Mouse (Mus musculus) spleen, adult 2 months (tissue): ENCODE data around the gene Sptlc2. TPM values are rescaled to one million over a fixed set of nuclear protein-coding genes. Genes with fewer than 3 reads are reported as not detected.

ENCODE experiments used
- DNase-seq, 2 experiments: peaks; one replicate each; pipeline versions ENCODE4 v3.0.0 to v3.0.0-alpha.2; 2012 to 2021; ENCODE audit warnings: low spot score in 2 of 2, low read depth in 1 of 2
- H3K27ac ChIP-seq: fragments of 200-500 bp; 2 replicates; pipeline ENCODE4 v1.5.1; 2012; ENCODE audit warnings: low read length, inconsistent platforms; ENCODE audit not compliant: insufficient read depth
- H3K27me3 ChIP-seq: fragments of 200-500 bp; 2 replicates; pipeline ENCODE4 v1.6.1; 2012; ENCODE audit warnings: mild to moderate bottlenecking, moderate library complexity, low read length, inconsistent platforms; ENCODE audit not compliant: control insufficient read depth, insufficient read depth
- H3K36me3 ChIP-seq: fragments of 200-500 bp; 2 replicates; pipeline ENCODE4 v1.6.1; 2012; ENCODE audit warnings: mild to moderate bottlenecking, low read length, inconsistent platforms; ENCODE audit not compliant: control insufficient read depth, insufficient read depth
- H3K4me1 ChIP-seq: fragments of 200-500 bp; 2 replicates; pipeline ENCODE4 v1.6.1; 2011; ENCODE audit warnings: inconsistent platforms; ENCODE audit not compliant: control insufficient read depth, insufficient read depth, insufficient read length
- H3K4me3 ChIP-seq: fragments of 200-500 bp; 2 replicates; pipeline ENCODE4 v1.5.1; 2011; ENCODE audit warnings: mild to moderate bottlenecking, inconsistent platforms; ENCODE audit not compliant: insufficient read depth, insufficient read length; ENCODE audit errors: extremely low read depth
- CTCF ChIP-seq: fragments of 200-500 bp; IDR thresholded peaks from 2 replicates; pipeline ENCODE4 v1.5.1; 2011; ENCODE audit warnings: mild to moderate bottlenecking, inconsistent platforms; ENCODE audit not compliant: insufficient read depth, insufficient read length, insufficient replicate concordance; ENCODE audit errors: extremely low read depth
- POLR2A ChIP-seq: fragments of 200-500 bp; IDR thresholded peaks from 2 replicates; pipeline ENCODE4 v1.6.1; 2011; ENCODE audit warnings: low read depth, low read length, inconsistent platforms
- WGBS: fragments of 180-500 bp; shearing (Covaris S2); methylation state at CpG from one replicate; pipeline ENCODE4 v1.1.7; 2018; 5-methylcytosine and 5-hydroxymethylcytosine counted together
- polyA plus RNA-seq: library from polyadenylated mRNA; depleted of rRNA; stranded (reverse); fragments of >200 nt; gene quantifications from 2 replicates; pipeline ENCODE4 v1.2.3, GENCODE M21; 2012

The Sptlc2 gene
- polyA plus RNA-seq, 1 experiment: 7.5 TPM

DNA sequence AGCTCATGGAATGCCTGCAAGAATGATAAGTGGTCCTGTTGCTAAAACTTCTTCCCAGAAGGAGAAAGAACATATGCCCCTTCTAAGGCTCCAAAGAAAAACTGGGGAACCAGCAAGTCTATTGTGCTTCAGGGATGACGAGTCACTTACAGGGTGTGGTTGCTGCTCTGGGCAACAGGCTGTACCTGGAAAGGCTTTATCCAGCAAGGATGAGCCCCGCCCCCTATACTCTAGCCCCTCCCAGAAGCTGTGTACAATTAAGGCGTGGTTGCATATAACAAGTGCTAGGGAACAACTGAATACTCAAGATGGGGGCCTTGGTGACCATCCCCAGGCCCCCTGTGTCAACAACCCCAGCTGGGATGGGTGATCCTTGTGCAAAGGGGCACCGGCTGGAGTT lies 21.0 kb upstream of the Sptlc2 start:
- 90% methylated on average over 4 of the region's 4 CpGs for WGBS
- no peak overlapping the region for H3K4me3 ChIP-seq
- DNase-seq: no peak
- H3K27ac ChIP-seq: no peak overlapping the region
- TF ChIP-seq CTCF (no peak), POLR2A (no peak)
- no peaks in the 10 kb centered on the region for H3K4me1 ChIP-seq
- no peaks in the 10 kb centered on the region for H3K36me3 ChIP-seq
- no peaks in the 10 kb centered on the region for H3K27me3 ChIP-seq

- TF ChIP-seq CTCF: no peak
- no peak for TF ChIP-seq POLR2A
- H3K27ac ChIP-seq: no peak overlapping the region
- no peak overlapping the region for H3K4me3 ChIP-seq
- no peaks in the 10 kb centered on the region for H3K27me3 ChIP-seq
- no peaks in the 10 kb centered on the region for H3K4me1 ChIP-seq
- no peaks in the 10 kb centered on the region for H3K36me3 ChIP-seq
- no peak for DNase-seq
- 13% methylated on average over 21 of the region's 21 CpGs for WGBS
Observed at GRCm38 (mm10) chr12:87407869-87408605, 19.9 kb upstream of the Sptlc2 start.

DNA sequence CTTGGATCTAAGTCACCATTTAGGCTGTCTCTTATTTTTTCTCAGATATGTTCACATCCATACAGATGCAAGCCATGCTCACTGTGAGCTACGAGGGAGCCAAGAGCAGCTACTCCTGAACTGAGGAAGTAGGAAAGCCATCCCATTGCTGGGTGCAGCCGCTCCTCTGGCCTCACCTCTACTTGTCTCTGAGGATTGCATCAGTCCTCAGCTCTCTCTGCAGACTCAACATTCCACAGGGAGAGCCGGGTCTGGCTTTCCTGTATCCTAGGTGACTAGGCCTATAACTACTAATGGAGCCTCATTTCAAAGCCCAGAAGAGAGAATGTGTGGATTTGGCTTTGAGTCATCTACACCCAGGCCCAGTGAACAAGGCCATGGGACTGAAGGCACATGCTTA lies 17.6 kb upstream of the Sptlc2 start:
- Histone ChIP-seq H3K36me3 (no peaks in the 10 kb centered on the region), H3K4me1 (no peaks in the 10 kb centered on the region), H3K4me3 (no peak overlapping the region), H3K27me3 (no peaks in the 10 kb centered on the region), H3K27ac (no peak overlapping the region)
- no peak for DNase-seq
- TF ChIP-seq POLR2A: no peak
- TF ChIP-seq CTCF: no peak
- WGBS: 78% methylated on average over 3 of the region's 3 CpGs

DNA sequence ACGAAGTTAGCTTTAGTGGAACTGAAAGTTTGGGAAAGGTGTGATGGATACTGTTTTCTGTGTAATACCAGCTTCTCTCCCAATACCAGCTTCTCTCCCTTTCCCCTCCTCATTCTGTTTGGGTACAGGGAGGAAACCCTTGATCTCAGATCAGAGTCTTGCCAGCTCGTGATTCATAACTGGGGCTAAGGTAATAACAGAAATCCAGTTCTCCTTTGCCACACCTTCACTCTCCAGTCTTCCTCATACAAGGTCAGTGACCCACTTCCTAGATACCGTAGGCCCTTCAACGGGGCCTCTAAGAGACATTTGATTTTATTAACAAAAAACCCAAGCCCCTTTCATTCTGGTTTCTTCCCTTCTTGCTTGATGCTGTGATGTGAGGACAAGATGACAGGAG lies 17.0 kb upstream of the Sptlc2 start:
- no peak for DNase-seq
- WGBS: 75% methylated on average over 4 of the region's 4 CpGs

GRCm38 (mm10) chr12:87401883-87402282 lies 13.7 kb upstream of the Sptlc2 start:
- H3K4me1 ChIP-seq: no peaks in the 10 kb centered on the region
- no peak overlapping the region for H3K27ac ChIP-seq
- TF ChIP-seq POLR2A (no peak), CTCF (no peak)
- H3K27me3 ChIP-seq: no peaks in the 10 kb centered on the region
- no peak overlapping the region for H3K4me3 ChIP-seq
- 82% methylated on average over 6 of the region's 6 CpGs for WGBS
- no peaks in the 10 kb centered on the region for H3K36me3 ChIP-seq
- DNase-seq: no peak

More for the DNA sequence above, 17.0 kb upstream of the Sptlc2 start:
- no peak for TF ChIP-seq POLR2A
- no peak for TF ChIP-seq CTCF
- Histone ChIP-seq H3K27me3 (no peaks in the 10 kb centered on the region), H3K27ac (no peak overlapping the region), H3K36me3 (no peaks in the 10 kb centered on the region), H3K4me1 (no peaks in the 10 kb centered on the region), H3K4me3 (no peak overlapping the region)

DNA sequence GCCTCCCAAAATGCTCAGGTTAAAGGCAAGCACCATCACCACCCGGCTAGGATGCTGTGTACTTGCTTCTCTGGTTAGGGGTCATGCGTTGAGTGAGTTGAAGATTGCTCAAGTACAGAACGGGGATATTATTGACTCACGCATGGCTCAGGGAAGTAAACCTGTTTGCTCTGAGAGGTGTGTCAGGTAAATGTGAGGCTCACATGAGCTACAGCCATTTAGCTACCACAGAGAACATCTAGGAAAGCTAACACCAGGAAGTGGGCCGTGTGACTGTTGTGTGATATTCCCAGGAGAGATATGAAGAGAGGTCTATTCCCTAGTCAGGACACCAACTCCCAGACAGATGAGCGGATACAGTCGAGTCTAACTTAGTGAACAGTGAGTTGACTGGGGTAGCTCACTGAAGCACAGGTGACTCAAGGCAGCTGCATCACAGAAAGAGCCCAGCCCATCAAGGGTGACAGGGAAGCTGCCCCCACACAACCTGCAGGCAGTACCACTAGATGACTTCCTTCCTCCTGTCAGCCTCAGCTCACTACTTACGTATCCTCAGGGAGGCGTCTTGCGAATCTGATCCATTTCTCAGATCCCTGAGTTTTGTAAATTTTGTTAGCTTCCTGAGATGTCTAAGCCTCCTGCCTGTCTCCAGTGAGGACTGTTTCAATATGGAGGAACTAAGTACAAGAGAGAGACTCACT lies 11.1 kb upstream of the Sptlc2 start:
- H3K27me3 ChIP-seq: no peaks in the 10 kb centered on the region
- no peak for TF ChIP-seq CTCF
- no peak for TF ChIP-seq POLR2A
- no peak overlapping the region for H3K4me3 ChIP-seq
- H3K27ac ChIP-seq: no peak overlapping the region
- WGBS: 57% methylated on average over 10 of the region's 10 CpGs
- no peaks in the 10 kb centered on the region for H3K4me1 ChIP-seq
- no peak for DNase-seq
- no peaks in the 10 kb centered on the region for H3K36me3 ChIP-seq
